Mouse (Mus musculus): ENCODE data around the gene Zfp101.

DNA sequence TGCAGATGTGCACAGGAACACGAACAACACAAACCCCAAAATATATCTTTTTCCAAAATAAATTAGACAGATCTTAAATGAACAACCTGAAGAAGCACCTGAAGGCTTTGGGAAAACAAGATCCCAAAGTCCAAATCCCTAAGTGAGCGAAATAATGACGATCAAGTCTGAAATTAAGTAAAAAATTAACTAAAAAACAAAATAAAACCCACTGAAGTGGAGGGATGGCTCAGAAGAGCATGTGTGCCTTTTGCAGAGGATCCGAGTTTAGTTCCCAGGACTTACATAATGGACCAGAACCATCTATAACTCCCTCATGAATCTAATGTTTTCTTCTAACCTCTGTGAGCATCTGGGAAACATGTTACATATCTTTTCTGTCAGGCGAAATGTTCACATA, 2.2 kb downstream of the Zfp101 start:
- TF ChIP-seq CTCF (conservative IDR thresholded peaks at IDR 0.05; ENCODE audit: low read length), result no peak
- TF ChIP-seq POU5F1 (IDR thresholded peaks at IDR 0.05; ENCODE audit: borderline replicate concordance, low read length), result no peak

Measured in E14TG2a.4 (cell line).